Mouse (Mus musculus) embryonic facial prominence, embryonic 10.5 days (tissue): ENCODE data around the gene Casp8. TPM values are rescaled to one million over a fixed set of nuclear protein-coding genes. Genes with fewer than 3 reads are reported as not detected.
"Not testable (repeated sequence)": the region's sequence is repeated elsewhere in the genome, so short reads cannot be mapped to it uniquely, and the experiment has no call there.

Experiments used
- DNase-seq: peaks from one replicate; pipeline ENCODE4 v3.0.0-alpha.2; 2017; ENCODE audit warnings: low spot score
- H3K27ac ChIP-seq: fragments of 300-500 bp; sonication (generic); replicated peaks from 2 replicates; pipeline ENCODE4 v1.5.1; 2016; ENCODE audit warnings: mild to moderate bottlenecking
- H3K27me3 ChIP-seq: fragments of 300-500 bp; sonication (generic); replicated peaks from 2 replicates; pipeline ENCODE4 v1.6.1; 2016; ENCODE audit warnings: low read depth, mild to moderate bottlenecking; ENCODE audit not compliant: poor library complexity, severe bottlenecking
- H3K36me3 ChIP-seq: fragments of 300-500 bp; sonication (generic); replicated peaks from 2 replicates; pipeline ENCODE4 v1.6.1; 2016; ENCODE audit warnings: mild to moderate bottlenecking, moderate library complexity
- H3K4me1 ChIP-seq: fragments of 300-500 bp; sonication (generic); 2 replicates; pipeline ENCODE4 v1.6.1; 2016
- H3K4me3 ChIP-seq: fragments of 300-500 bp; sonication (generic); 2 replicates; pipeline ENCODE4 v1.5.1; 2016; ENCODE audit warnings: mild to moderate bottlenecking, moderate library complexity
- H3K9me3 ChIP-seq: fragments of 300-500 bp; sonication (generic); 2 replicates; pipeline ENCODE4 v1.6.1; 2016; ENCODE audit warnings: mild to moderate bottlenecking
- WGBS: fragments of 180-500 bp; shearing (Covaris S2); methylation state at CpG from one replicate; pipeline ENCODE4 v1.1.7; 2016; 5-methylcytosine and 5-hydroxymethylcytosine counted together
- polyA plus RNA-seq: library from polyadenylated mRNA; unstranded; fragments of >200 nt; fragmentation: Nextera tagmentation; extraction: Ambion mirVana; gene quantifications from 2 replicates; pipeline ENCODE4 v1.2.1, GENCODE M21; 2016

Gene Casp8
- polyA plus RNA-seq, 1 experiment from 2014 or later, result 13.1 TPM

GRCm38 (mm10) chr1:58885646-58886045 is 90.5 kb downstream of the Casp8 start:
- WGBS, result 79% methylated on average over 4 of the region's 4 CpGs
- no peaks in the 10 kb centered on the region for H3K36me3 ChIP-seq
- no peaks in the 10 kb centered on the region for H3K27me3 ChIP-seq
- H3K4me1 ChIP-seq, result no peaks in the 10 kb centered on the region
- H3K9me3 ChIP-seq, result no peaks in the 10 kb centered on the region
- no peak overlapping the region for H3K27ac ChIP-seq
- no peak for DNase-seq
- H3K4me3 ChIP-seq, result no peak overlapping the region

GRCm38 (mm10) chr1:58889826-58890546 is 94.8 kb downstream of the Casp8 start:
- H3K4me3 ChIP-seq, result no peak overlapping the region
- DNase-seq, result peak; percentile 27
- H3K27ac ChIP-seq, result no peak overlapping the region
- no peaks in the 10 kb centered on the region for H3K36me3 ChIP-seq
- H3K4me1 ChIP-seq, result no peaks in the 10 kb centered on the region
- WGBS, result 73% methylated on average over 5 of the region's 5 CpGs
- no peaks in the 10 kb centered on the region for H3K9me3 ChIP-seq
- no peaks in the 10 kb centered on the region for H3K27me3 ChIP-seq

GRCm38 (mm10) chr1:58890697-58891290 is 95.6 kb downstream of the Casp8 start:
- H3K36me3 ChIP-seq, DNase-seq, H3K4me3 ChIP-seq, H3K27ac ChIP-seq, H3K4me1 ChIP-seq, H3K27me3 ChIP-seq, H3K9me3 ChIP-seq: not testable (repeated sequence)
- WGBS, result 76% methylated on average over 5 of the region's 5 CpGs

- H3K4me3 ChIP-seq, H3K4me1 ChIP-seq, DNase-seq, H3K27me3 ChIP-seq, H3K27ac ChIP-seq, H3K36me3 ChIP-seq, H3K9me3 ChIP-seq: not testable (repeated sequence)
- WGBS, result 75% methylated on average over 2 of the region's 2 CpGs
Observed at GRCm38 (mm10) chr1:58891481-58892170, 96.5 kb downstream of the Casp8 start.

- DNase-seq, H3K9me3 ChIP-seq, H3K36me3 ChIP-seq, H3K4me1 ChIP-seq, H3K27me3 ChIP-seq, H3K27ac ChIP-seq, H3K4me3 ChIP-seq: not testable (repeated sequence)
- WGBS, result 84% methylated on average over 7 of the region's 8 CpGs
Observed at GRCm38 (mm10) chr1:58892386-58892785, 97.2 kb downstream of the Casp8 start.

Other genes starting within 250 kb of the Casp8 start
- gene Fam126b, start 209.1 kb upstream of the Casp8 start, polyA plus RNA-seq, result 5.7 and 6.3 TPM in 2 replicates
- 135 and 140 TPM in 2 replicates for gene Ndufb3, start 209.0 kb upstream of the Casp8 start, polyA plus RNA-seq
- not detected in 2 replicates for gene Als2cr12, start 99.4 kb upstream of the Casp8 start, polyA plus RNA-seq
- 27.3 and 29.7 TPM in 2 replicates for gene Cflar, start 83.9 kb upstream of the Casp8 start, polyA plus RNA-seq
- 9.5 and 9.9 TPM in 2 replicates for gene Trak2, start 178.1 kb downstream of the Casp8 start, polyA plus RNA-seq
- 27.2 and 27.7 TPM in 2 replicates for gene Stradb, start 178.1 kb downstream of the Casp8 start, polyA plus RNA-seq